Mouse (Mus musculus) cerebellum, adult 2 months (tissue): ENCODE results near the gene Kcnh2.

ENCODE experiments used
- CTCF ChIP-seq: fragments of 200-500 bp; IDR thresholded peaks from 2 replicates; pipeline ENCODE4 v1.5.1; 2011; ENCODE audit warnings: low read depth, mild to moderate bottlenecking, control low read depth, low read length, moderate library complexity, borderline replicate concordance; ENCODE audit not compliant: insufficient read depth
- POLR2A ChIP-seq: fragments of 200-500 bp; IDR thresholded peaks from 2 replicates; pipeline ENCODE4 v1.6.1; 2011; ENCODE audit warnings: low read length, control low read depth, borderline replicate concordance; ENCODE audit not compliant: insufficient read depth

DNA sequence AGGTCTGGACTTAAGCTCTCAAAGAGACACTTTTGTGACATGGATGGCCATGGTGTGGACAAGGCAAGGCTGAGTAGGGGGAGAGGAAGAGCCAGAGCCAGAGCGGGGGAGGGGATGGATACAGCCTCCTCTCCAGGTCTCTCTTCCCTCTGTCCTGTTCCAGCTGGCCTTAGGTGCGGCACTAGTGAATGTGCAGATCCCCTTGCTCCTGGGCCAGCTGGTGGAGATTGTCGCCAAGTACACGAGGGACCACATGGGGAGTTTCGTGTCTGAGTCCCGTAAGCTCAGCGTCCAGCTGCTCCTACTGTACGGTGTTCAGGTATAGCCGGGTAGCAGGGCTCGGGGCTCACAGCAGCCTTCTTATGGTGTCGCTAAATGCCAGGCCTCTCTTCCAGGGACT lies 49.0 kb upstream of the Kcnh2 start:
- TF ChIP-seq CTCF (no peak), POLR2A (no peak)
